10 mouse cellular contexts compared by ENCODE assay signal in genomic region chr14:32888876-32889674, GRCm38 (mm10). TPM values are rescaled to one million over a fixed set of nuclear protein-coding genes. Genes with fewer than 3 reads are reported as not detected.
DNase-seq lines count a peak whose midpoint lies in the region; ATAC-seq and TF ChIP-seq lines count a peak whose summit lies in the region.
"Had no signal": no experiment of that assay in that cellular context is flagged by ENCODE, and none has a peak within 500 bp of the region (broad histone marks: within the 10 kb centered on the region; RNA-seq: fewer than 3 reads in every experiment).

No protein-coding gene starts in this region.

- no peaks in the 10 kb centered on the region for H3K9me3 ChIP-seq in heart, embryonic 11.5 days (replicated peaks; ENCODE audit: control insufficient read depth, low read length)
- no peaks in the 10 kb centered on the region for H3K9me3 ChIP-seq in midbrain, embryonic 13.5 days

- WGBS in heart, embryonic 11.5 days (ENCODE audit: insufficient replicate concordance): 29% methylated on average over 6 of the region's 6 CpGs
- WGBS in midbrain, embryonic 13.5 days: 10% methylated on average over 6 of the region's 6 CpGs
- WGBS in thymus, adult 2 months: 82% methylated on average over 6 of the region's 6 CpGs

- no peak overlapping the region for H3K9ac ChIP-seq in heart, embryonic 11.5 days (ENCODE audit: low read depth, low read length)
- no peak overlapping the region for H3K9ac ChIP-seq in midbrain, embryonic 13.5 days (replicated peaks)

- no peak for TF ChIP-seq POLR2A in thymus, adult 2 months (IDR thresholded peaks at IDR 0.05; ENCODE audit: control insufficient read depth, extremely low read depth, insufficient read depth, low read length, poor library complexity)

- H3K4me2 ChIP-seq in heart, embryonic 11.5 days: no peak overlapping the region
- no peak overlapping the region for H3K4me2 ChIP-seq in midbrain, embryonic 13.5 days (replicated peaks)

- H3K4me1 ChIP-seq in heart, embryonic 11.5 days (ENCODE audit: control insufficient read depth, insufficient read depth, low read length): peaks cover 14% of the 10 kb centered on the region
- H3K4me1 ChIP-seq in midbrain, embryonic 13.5 days (replicated peaks): peaks cover 17% of the 10 kb centered on the region
- H3K4me1 ChIP-seq in thymus, adult 2 months (replicated peaks; ENCODE audit: control insufficient read depth, insufficient read depth, low read length): no peaks in the 10 kb centered on the region

- peak; percentile 30 to 46 for DNase-seq in left cerebral cortex, postnatal 10 days (ENCODE audit: extremely low spot score in 1 of 2, low spot score in 2 of 2)
- DNase-seq in left cerebral cortex, adult 11 months (ENCODE audit: low spot score): no peak
- DNase-seq in embryo, embryonic 10.5 days (ENCODE audit: low spot score): peak; percentile 73
- peak; percentile 50 for DNase-seq in kidney, postnatal 14 days
- DNase-seq in spleen, postnatal 4 days (ENCODE audit: low spot score in 2 of 2): no peak
- no peak for DNase-seq in thymus, adult 2 months

- H3K27ac ChIP-seq in heart, embryonic 11.5 days (ENCODE audit: low read depth, low read length): peak overlapping the region; percentile 47; the same call in 1 of the 2 replicates
- H3K27ac ChIP-seq in midbrain, embryonic 13.5 days: peak overlapping the region; percentile 27
- no peak overlapping the region for H3K27ac ChIP-seq in thymus, adult 2 months (ENCODE audit: control insufficient read depth, insufficient read depth, low read length)
- H3K27ac ChIP-seq: macrophage had no signal

- H3K4me3 ChIP-seq in heart, embryonic 11.5 days (ENCODE audit: low read depth, low read length): no peak overlapping the region
- H3K4me3 ChIP-seq in midbrain, embryonic 13.5 days (replicated peaks): no peak overlapping the region
- no peak overlapping the region for H3K4me3 ChIP-seq in thymus, adult 2 months (ENCODE audit: control insufficient read depth, insufficient read depth, low read length)

- no peaks in the 10 kb centered on the region for H3K27me3 ChIP-seq in heart, embryonic 11.5 days (ENCODE audit: control insufficient read depth, insufficient read depth, low read length)
- no peaks in the 10 kb centered on the region for H3K27me3 ChIP-seq in midbrain, embryonic 13.5 days
- H3K27me3 ChIP-seq in thymus, adult 2 months (ENCODE audit: control insufficient read depth, insufficient read depth, low read length): no peaks in the 10 kb centered on the region

- no peak for TF ChIP-seq CTCF in thymus, adult 2 months (IDR thresholded peaks at IDR 0.05; ENCODE audit: borderline replicate concordance, control insufficient read depth, extremely low read depth, insufficient read depth, low read length, poor library complexity)

- intact Hi-C loops in left cerebral cortex, postnatal 10 days (cut with DNase I): no loop called here

- no peaks in the 10 kb centered on the region for H3K36me3 ChIP-seq in heart, embryonic 11.5 days (ENCODE audit: control insufficient read depth, insufficient read depth, low read length)
- H3K36me3 ChIP-seq in midbrain, embryonic 13.5 days: no peaks in the 10 kb centered on the region
- H3K36me3 ChIP-seq in thymus, adult 2 months (ENCODE audit: control insufficient read depth, insufficient read depth, low read length): no peaks in the 10 kb centered on the region

- peak; percentile 71; the same call in 1 of the 2 replicates for ATAC-seq in heart, embryonic 11.5 days (replicated peaks; ENCODE audit: insufficient number of reproducible peaks, low FRiP score, low TSS enrichment)
- peak; percentile 98 for ATAC-seq in midbrain, embryonic 13.5 days

RNA-seq across cellular contexts. Expression of gene Vstm4, which starts 32.5 kb away (rescaled TPM):
- total RNA-seq in left cerebral cortex, postnatal 10 days (2021): 1 to 10 TPM; 4.6 to 5.4 TPM
- 9.7 and 12.5 TPM in 2 replicates for polyA plus RNA-seq in heart, embryonic 11.5 days (2014; fragmentation: Nextera tagmentation; extraction: Ambion mirVana)
- polyA plus RNA-seq in midbrain, embryonic 13.5 days (2015; fragmentation: Nextera tagmentation; extraction: Ambion mirVana): 5.7 and 7.3 TPM in 2 replicates
- polyA plus RNA-seq in thymus, adult 2 months (2012; rRNA removed): 1.2 and 1.8 TPM in 2 replicates

RNA-seq across cellular contexts. Expression of gene Fam170b, which starts 55.3 kb away (rescaled TPM):
- total RNA-seq in left cerebral cortex, postnatal 10 days (2021): not detected
- polyA plus RNA-seq in heart, embryonic 11.5 days (2014; fragmentation: Nextera tagmentation; extraction: Ambion mirVana): not detected in 2 replicates
- not detected in 2 replicates for polyA plus RNA-seq in midbrain, embryonic 13.5 days (2015; fragmentation: Nextera tagmentation; extraction: Ambion mirVana)
- not detected in 2 replicates for polyA plus RNA-seq in thymus, adult 2 months (2012; rRNA removed)
- polyA plus RNA-seq: cortical plate, adult 2 months; macrophage had no signal

Comparison
In these comparisons a context has a peak if more than half of its experiments do, and no peak if none do; other contexts are left out.
1. DNase-seq: peak in left cerebral cortex, postnatal 10 days (2 of 2), embryo, embryonic 10.5 days (single experiment) and kidney, postnatal 14 days (single experiment); none in left cerebral cortex, adult 11 months (single experiment), spleen, postnatal 4 days (0 of 2) and thymus, adult 2 months (single experiment).